Mouse (Mus musculus) adrenal gland, adult 8-10 months (tissue): ENCODE data around the gene Rps19bp1. TPM values are rescaled to one million over a fixed set of nuclear protein-coding genes. Genes with fewer than 3 reads are reported as not detected.

ENCODE experiments used
- DNase-seq: peaks from one replicate; pipeline ENCODE4 v3.0.0; 2022
- total RNA-seq, 4 experiments: library from RNA; stranded (reverse); gene quantifications; 2 replicates each; pipeline ENCODE4 v1.2.4; 2022

Rps19bp1 gene
- 10 to 100 TPM; 32.7 to 41.0 (median 38.4) TPM for total RNA-seq

- peak; percentile 86 for DNase-seq
These were observed at the start of gene Rps19bp1 for GRCm38 (mm10) chr15:80263610-80264575. Rps19bp1 (minus strand) TSS chr15:80264315.

- DNase-seq: no peak
These were observed 42.0 kb upstream of the Rps19bp1 start for GRCm38 (mm10) chr15:80306146-80306545.

GRCm38 (mm10) chr15:80304188-80304587 is 40.1 kb upstream of the Rps19bp1 start:
- no peak for DNase-seq

- no peak for DNase-seq
These were observed 39.7 kb upstream of the Rps19bp1 start for GRCm38 (mm10) chr15:80303779-80304178.

DNA sequence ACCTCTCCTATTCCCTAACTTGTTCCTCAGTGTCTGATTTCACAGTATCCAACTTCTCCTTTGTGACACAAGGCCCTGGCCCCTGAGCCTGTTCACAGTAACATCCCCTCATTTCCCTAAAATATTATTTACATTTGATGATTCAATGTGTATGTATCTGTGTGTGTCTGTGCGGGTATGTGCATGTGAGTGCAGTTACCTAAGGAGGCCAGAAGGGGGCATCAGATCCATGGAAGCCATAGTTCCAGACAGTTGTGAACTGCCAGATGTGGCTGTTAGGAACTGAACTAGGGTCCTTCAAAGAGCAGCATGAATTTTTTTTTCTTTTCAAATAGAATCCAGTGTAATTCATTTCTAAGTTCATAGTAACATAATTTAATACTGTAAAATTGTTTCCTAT is 33.0 kb upstream of the Rps19bp1 start:
- no peak for DNase-seq

DNA sequence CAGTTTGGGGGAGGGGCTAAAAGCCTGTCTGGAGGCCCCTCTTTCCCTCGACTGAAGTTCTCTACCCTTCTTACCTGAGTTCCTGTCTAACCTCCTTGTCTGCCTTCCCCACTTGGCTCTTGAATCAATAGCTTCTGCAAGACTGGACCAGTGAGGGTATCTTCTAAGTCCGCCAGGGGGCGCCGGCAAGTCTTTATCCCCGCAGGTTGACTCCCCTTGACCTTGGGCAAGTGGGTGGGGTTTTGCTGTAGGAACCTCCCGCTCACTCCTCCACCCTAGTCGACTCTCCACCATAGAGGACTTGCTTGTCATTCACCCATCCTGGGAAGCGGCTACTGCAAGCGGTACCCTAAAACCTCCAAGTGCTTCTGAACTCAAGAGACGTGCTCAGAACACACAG is 25.3 kb upstream of the Rps19bp1 start:
- peak; percentile 60 for DNase-seq

DNA sequence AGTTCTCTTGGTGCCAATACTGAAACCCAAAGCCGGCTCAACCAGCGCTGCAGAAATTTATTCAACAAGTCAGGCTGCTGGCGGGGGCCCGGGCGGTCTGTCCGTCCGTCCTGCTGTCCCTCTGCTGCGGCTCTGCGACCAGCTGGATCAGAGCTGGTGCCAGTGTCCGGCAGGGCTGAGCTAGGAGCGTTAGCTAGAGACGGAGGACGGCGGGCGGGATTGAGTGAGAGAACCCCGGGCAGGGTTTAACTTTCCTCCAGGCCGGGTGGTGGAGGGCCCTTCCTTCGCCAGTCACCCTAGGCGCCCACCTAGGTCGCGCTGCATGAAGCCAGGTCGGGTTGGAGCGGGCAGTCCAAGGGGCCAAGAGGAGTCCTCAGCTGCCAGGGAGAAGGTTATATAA is 23.9 kb upstream of the Rps19bp1 start:
- no peak for DNase-seq

DNA sequence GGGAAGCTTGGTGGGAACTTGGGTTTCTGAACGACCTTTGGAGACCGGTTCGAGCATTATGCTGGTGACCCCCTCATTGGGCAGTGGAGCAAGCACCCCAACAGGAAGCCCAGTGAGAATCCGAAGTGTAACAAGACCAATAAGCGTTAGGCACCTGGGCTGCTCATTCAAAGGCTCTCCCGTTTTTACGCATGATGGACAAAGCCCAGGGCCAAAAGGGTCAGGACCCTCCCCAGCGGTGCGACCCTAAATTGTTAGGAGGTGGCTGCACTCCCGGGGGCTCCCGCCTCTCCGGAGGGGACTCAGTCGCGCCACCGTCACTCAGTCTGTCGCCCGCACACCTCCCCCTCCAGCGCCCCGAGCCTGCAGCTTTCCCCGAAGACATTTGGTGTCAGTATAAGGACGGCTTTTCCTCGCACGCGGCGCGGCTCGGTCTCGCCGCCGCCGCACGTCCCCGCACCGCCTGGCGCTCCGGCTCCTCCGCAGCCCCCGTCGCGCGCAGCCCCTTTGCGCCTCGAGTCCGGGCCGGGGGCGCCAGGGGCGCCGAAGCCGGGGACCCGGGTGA is 22.8 kb upstream of the Rps19bp1 start, which contains the start of gene Cacna1i:
Gene Cacna1i, plus strand, starts transcription at position 388 of the 565 bp plus-strand sequence.
- no peak for DNase-seq

DNA sequence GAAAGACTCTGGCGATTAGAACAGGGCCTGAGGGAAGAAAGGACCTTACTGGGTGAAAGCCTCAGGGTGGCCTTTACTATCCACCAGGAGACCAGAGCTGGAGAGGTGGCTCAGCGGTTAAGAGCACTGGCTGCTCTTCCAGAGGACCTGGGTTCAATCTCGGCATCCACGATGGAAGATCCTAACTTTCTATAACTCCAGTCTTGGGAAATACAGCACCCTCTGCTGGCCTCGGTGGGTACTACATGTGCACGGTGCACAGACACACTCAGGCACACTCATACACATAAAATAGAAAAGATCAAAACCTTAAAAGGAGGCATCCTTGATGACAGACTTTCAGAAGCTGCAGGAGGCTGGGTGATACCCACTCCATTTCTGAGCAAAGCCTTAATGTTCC is 16.5 kb upstream of the Rps19bp1 start:
- no peak for DNase-seq

GRCm38 (mm10) chr15:80279053-80279452 is 14.9 kb upstream of the Rps19bp1 start:
- DNase-seq: no peak

DNA sequence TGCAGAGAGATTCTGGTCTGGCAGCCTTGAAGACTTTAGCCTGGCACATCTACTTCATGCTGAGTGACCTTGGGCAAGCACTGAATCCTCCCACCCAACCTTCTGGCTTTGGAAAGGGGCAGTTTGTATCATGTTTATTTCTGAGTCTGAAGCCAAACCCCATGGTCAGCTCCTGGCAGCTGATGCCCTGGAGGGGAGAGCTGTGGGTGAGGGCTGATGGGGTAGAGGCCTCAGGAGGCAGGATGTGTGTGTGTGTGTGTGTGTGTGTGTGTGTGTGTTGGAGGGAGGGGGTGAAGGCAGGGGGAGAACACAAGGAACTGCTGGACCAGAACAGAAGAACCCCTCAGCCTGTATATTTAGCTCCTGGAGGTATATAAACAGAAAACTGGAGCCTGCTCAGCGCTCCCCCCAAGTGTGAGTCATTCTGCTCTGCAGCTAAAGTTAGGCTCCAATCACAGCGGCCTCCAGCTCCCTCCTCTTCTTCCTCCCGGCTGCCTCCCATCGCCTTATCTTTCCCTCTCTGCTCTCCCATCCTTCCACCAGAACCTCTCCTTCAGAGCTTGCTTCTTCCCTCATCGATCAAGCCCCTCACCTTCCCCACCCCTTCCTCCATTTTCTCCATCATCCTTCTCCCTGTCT is 14.1 kb upstream of the Rps19bp1 start:
- no peak for DNase-seq

DNA sequence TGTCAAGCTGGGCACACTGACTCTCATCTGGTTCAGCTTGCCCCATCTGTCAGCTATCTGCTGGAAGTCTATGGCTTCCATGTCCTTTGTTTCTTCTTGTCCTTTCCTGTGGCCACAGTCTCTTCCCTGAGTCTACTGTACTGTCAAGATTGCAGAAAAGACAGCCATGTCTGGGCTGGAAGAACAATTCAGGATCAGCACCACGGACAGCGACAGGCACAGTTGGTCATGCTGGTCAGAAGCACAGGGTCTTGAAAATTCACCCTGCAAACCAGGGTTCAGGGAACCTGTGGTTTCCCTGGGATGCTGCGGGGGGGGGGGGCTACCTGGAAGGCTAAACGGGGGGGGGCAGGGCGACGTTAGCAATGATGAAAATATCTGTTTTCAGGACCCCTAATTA is 13.5 kb upstream of the Rps19bp1 start:
- no peak for DNase-seq

GRCm38 (mm10) chr15:80277107-80277506 is 13.0 kb upstream of the Rps19bp1 start:
- no peak for DNase-seq

- no peak for DNase-seq
These were observed 7.8 kb upstream of the Rps19bp1 start for GRCm38 (mm10) chr15:80271858-80272396.

DNA sequence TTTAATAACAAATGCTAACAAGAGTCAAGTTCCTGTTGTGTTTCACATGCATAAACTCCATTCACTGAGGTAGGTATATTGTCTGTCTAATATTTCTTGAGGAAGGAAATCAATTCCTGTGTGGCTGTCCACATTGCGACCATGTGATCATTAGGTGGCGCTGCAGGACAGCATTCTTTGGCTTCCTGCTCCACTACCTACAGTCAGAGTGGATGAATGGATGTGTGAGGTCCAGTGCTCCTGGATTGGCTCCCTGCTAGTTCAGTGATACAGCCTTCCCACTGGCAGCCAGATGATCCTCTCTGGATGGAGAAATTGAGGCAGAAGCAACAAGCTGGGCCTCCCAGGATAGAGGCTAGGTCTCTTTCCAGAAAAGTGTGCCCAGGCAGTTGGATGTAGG is 2.2 kb upstream of the Rps19bp1 start:
- DNase-seq: no peak

DNA sequence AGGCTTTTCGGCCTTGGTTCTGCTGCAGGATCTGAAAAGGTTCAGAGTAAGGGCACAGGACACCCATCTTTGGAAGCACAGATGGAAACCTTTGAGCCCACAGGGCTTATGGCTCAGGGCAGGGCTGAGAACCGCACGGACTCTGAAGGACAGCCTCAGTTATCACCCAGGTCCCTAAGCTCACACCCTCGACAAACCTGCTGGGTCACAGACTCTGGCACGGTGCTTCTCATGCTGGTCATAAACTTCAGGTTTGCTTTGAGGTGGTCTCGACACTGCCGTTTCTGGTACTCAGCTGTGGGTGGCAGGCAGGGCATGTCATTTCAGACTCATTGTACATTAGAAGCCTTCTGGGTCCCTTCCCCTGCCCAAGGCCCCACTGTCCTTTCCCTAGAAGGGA is 3.0 kb downstream of the Rps19bp1 start:
- no peak for DNase-seq

GRCm38 (mm10) chr15:80260677-80261076 is 3.4 kb downstream of the Rps19bp1 start:
- DNase-seq: peak; percentile 73

GRCm38 (mm10) chr15:80259406-80260045 is 4.6 kb downstream of the Rps19bp1 start:
- no peak for DNase-seq

GRCm38 (mm10) chr15:80258240-80259170 is 5.6 kb downstream of the Rps19bp1 start:
- no peak for DNase-seq

- DNase-seq: no peak
These were observed 6.4 kb downstream of the Rps19bp1 start for GRCm38 (mm10) chr15:80257602-80258239.
